Mouse (Mus musculus) 416B (cell line): ENCODE results near the gene Eif3i.
"Not testable (repeated sequence)": the region's sequence is repeated elsewhere in the genome, so short reads cannot be mapped to it uniquely, and the experiment has no call there.

Source experiments
- DNase-seq: peaks from one replicate; pipeline ENCODE4 v3.0.0; 2011; ENCODE audit warnings: low read depth

Gene Eif3i

GRCm38 (mm10) chr4:129573430-129573829 lies 27.0 kb downstream of the Eif3i start, which contains the start of gene Lck:
Gene Lck (minus strand): TSS chr4:129573641.
- DNase-seq, result no peak

- DNase-seq, result no peak
Observed at GRCm38 (mm10) chr4:129573093-129573370, 27.4 kb downstream of the Eif3i start.

GRCm38 (mm10) chr4:129572236-129573092 lies 28.0 kb downstream of the Eif3i start:
- DNase-seq, result no peak

GRCm38 (mm10) chr4:129571551-129572084 lies 28.8 kb downstream of the Eif3i start:
- no peak for DNase-seq

- no peak for DNase-seq
Observed at GRCm38 (mm10) chr4:129570028-129570427, 30.4 kb downstream of the Eif3i start.

GRCm38 (mm10) chr4:129568366-129568765 lies 32.1 kb downstream of the Eif3i start:
- DNase-seq, result no peak

- DNase-seq, result no peak
Observed at GRCm38 (mm10) chr4:129565139-129565538, 35.3 kb downstream of the Eif3i start.

GRCm38 (mm10) chr4:129563718-129564117 lies 36.7 kb downstream of the Eif3i start:
- DNase-seq, result no peak

- no peak for DNase-seq
Observed at GRCm38 (mm10) chr4:129561184-129561583, 39.3 kb downstream of the Eif3i start.

GRCm38 (mm10) chr4:129558321-129558955 lies 42.0 kb downstream of the Eif3i start:
- DNase-seq, result no peak

GRCm38 (mm10) chr4:129557256-129557808 lies 43.1 kb downstream of the Eif3i start:
- no peak for DNase-seq

GRCm38 (mm10) chr4:129556532-129557223 lies 43.8 kb downstream of the Eif3i start:
- DNase-seq, result peak; percentile 93

GRCm38 (mm10) chr4:129555862-129556531 lies 44.5 kb downstream of the Eif3i start:
- no peak for DNase-seq

- peak; percentile 85 for DNase-seq
Observed at GRCm38 (mm10) chr4:129555421-129555861, 45.0 kb downstream of the Eif3i start.

GRCm38 (mm10) chr4:129554512-129554911 lies 45.9 kb downstream of the Eif3i start:
- not testable (repeated sequence) for DNase-seq

- no peak for DNase-seq
Observed at GRCm38 (mm10) chr4:129550295-129550694, 50.2 kb downstream of the Eif3i start.

GRCm38 (mm10) chr4:129549306-129549705 lies 51.1 kb downstream of the Eif3i start:
- DNase-seq, result peak; percentile 64

GRCm38 (mm10) chr4:129547631-129548030 lies 52.8 kb downstream of the Eif3i start:
- DNase-seq, result not testable (repeated sequence)

- DNase-seq, result no peak
Observed at GRCm38 (mm10) chr4:129544106-129544505, 56.3 kb downstream of the Eif3i start.

GRCm38 (mm10) chr4:129542592-129543141 lies 57.8 kb downstream of the Eif3i start, which contains the start of gene Hdac1:
Gene Hdac1 (minus strand): TSS chr4:129542713.
- DNase-seq, result peak; percentile 99
